ENCODE assay signal across 8 mouse cellular contexts in genomic region chr8:61283169-61284081, GRCm38 (mm10). TPM values are rescaled to one million over a fixed set of nuclear protein-coding genes. Genes with fewer than 3 reads are reported as not detected.
DNase-seq lines count a peak whose midpoint lies in the region; ATAC-seq and TF ChIP-seq lines count a peak whose summit lies in the region.

No protein-coding gene starts in this region.

- WGBS in hindbrain, embryonic 12.5 days: 5% methylated on average over 12 of the region's 12 CpGs
- 10% methylated on average over 12 of the region's 12 CpGs for WGBS in limb, embryonic 14.5 days

- TF ChIP-seq CTCF in brain, embryonic 14.5 days (IDR thresholded peaks at IDR 0.05; ENCODE audit: borderline replicate concordance, extremely low read depth, insufficient read depth, insufficient read length): no peak

- peaks cover 44% of the 10 kb centered on the region for H3K4me1 ChIP-seq in hindbrain, embryonic 12.5 days
- peaks cover 43% of the 10 kb centered on the region for H3K4me1 ChIP-seq in limb, embryonic 14.5 days (ENCODE audit: control insufficient read depth, insufficient read depth, low read length)

- peaks cover 3% of the 10 kb centered on the region; the same call in 1 of the 2 replicates for H3K36me3 ChIP-seq in hindbrain, embryonic 12.5 days
- no peaks in the 10 kb centered on the region for H3K36me3 ChIP-seq in limb, embryonic 14.5 days (ENCODE audit: control insufficient read depth, insufficient read depth, low read length)

- peak overlapping the region; percentile 37 for H3K27ac ChIP-seq in hindbrain, embryonic 12.5 days
- peak overlapping the region; percentile 2; the same call in 1 of the 2 replicates for H3K27ac ChIP-seq in limb, embryonic 14.5 days (replicated peaks; ENCODE audit: low read depth, low read length)

- DNase-seq in heart, adult 18-20 months: peak; percentile 40 to 42
- no peak for DNase-seq in heart, postnatal 36 days
- DNase-seq in brain, embryonic 14.5 days (ENCODE audit: low read depth): peak; percentile 53
- peak; percentile 60 for DNase-seq in limb, embryonic 14.5 days (ENCODE audit: low spot score)
- peak; percentile 68 for DNase-seq in neural tube, embryonic 10.5 days (ENCODE audit: extremely low spot score, low spot score)
- no peak for DNase-seq in spleen, adult 12 weeks (ENCODE audit: low spot score)
- DNase-seq in right cerebral cortex, postnatal 25 days: no peak

- ATAC-seq in hindbrain, embryonic 12.5 days (ENCODE audit: low FRiP score): no peak
- ATAC-seq in limb, embryonic 14.5 days (ENCODE audit: low FRiP score, low read depth): no peak

- intact Hi-C loops in heart, postnatal 36 days (cut with DNase I): no loop called here

- no peaks in the 10 kb centered on the region for H3K9me3 ChIP-seq in hindbrain, embryonic 12.5 days (replicated peaks)
- no peaks in the 10 kb centered on the region for H3K9me3 ChIP-seq in limb, embryonic 14.5 days (ENCODE audit: control insufficient read depth, low read length)

- no peak overlapping the region for H3K9ac ChIP-seq in hindbrain, embryonic 12.5 days
- H3K9ac ChIP-seq in limb, embryonic 14.5 days (ENCODE audit: low read depth, low read length, severe bottlenecking): no peak overlapping the region

- H3K4me3 ChIP-seq in hindbrain, embryonic 12.5 days: no peak overlapping the region
- H3K4me3 ChIP-seq in limb, embryonic 14.5 days (replicated peaks; ENCODE audit: low read length): no peak overlapping the region

- TF ChIP-seq POLR2A in brain, embryonic 14.5 days (IDR thresholded peaks at IDR 0.05; ENCODE audit: borderline replicate concordance, extremely low read depth, insufficient read depth, insufficient read length, poor library complexity, severe bottlenecking): no peak
- no peak for TF ChIP-seq POLR2A in limb, embryonic 14.5 days (IDR thresholded peaks at IDR 0.05; ENCODE audit: borderline replicate concordance, extremely low read depth, insufficient read depth, insufficient read length)

- H3K27me3 ChIP-seq in hindbrain, embryonic 12.5 days: no peaks in the 10 kb centered on the region
- H3K27me3 ChIP-seq in limb, embryonic 14.5 days (ENCODE audit: control insufficient read depth, insufficient read depth, low read length): no peaks in the 10 kb centered on the region

- no peak overlapping the region for H3K4me2 ChIP-seq in hindbrain, embryonic 12.5 days (replicated peaks)
- no peak overlapping the region for H3K4me2 ChIP-seq in limb, embryonic 14.5 days (replicated peaks; ENCODE audit: low read depth, low read length, severe bottlenecking)

RNA-seq across cellular contexts. Expression of gene Sh3rf1, which starts 59.8 kb away (rescaled TPM):
- total RNA-seq in heart, adult 18-20 months (2021): 1 to 10 TPM; 4.7 to 5.0 TPM
- total RNA-seq in heart, postnatal 36 days (2021): 1 to 10 TPM; 5.7 to 6.5 TPM
- 25.3 and 33.3 TPM in 2 replicates for polyA plus RNA-seq in brain, embryonic 14.5 days (2012; rRNA removed)
- polyA plus RNA-seq in hindbrain, embryonic 12.5 days (2016; fragmentation: Nextera tagmentation; extraction: Ambion mirVana): 28.1 and 29.7 TPM in 2 replicates
- polyA plus RNA-seq in limb, embryonic 14.5 days (2012; rRNA removed): 8.8 and 9.9 TPM in 2 replicates
- 12.8 and 15.2 TPM in 2 replicates for polyA plus RNA-seq in limb, embryonic 14.5 days (2014; fragmentation: Nextera tagmentation; extraction: Ambion mirVana)

Comparison
In these comparisons a context has a peak if more than half of its experiments do, and no peak if none do; other contexts are left out.
1. DNase-seq: peak in heart, adult 18-20 months (2 of 2), brain, embryonic 14.5 days (single experiment), limb, embryonic 14.5 days (single experiment) and neural tube, embryonic 10.5 days (single experiment); none in heart, postnatal 36 days (0 of 2), spleen, adult 12 weeks (single experiment) and right cerebral cortex, postnatal 25 days (single experiment).